Mouse (Mus musculus) cerebellum, adult 2 months (tissue): ENCODE measurements around the gene Cbfa2t2.

ENCODE experiments used
- CTCF ChIP-seq: fragments of 200-500 bp; IDR thresholded peaks from 2 replicates; pipeline ENCODE4 v1.5.1; 2011; ENCODE audit warnings: low read depth, mild to moderate bottlenecking, control low read depth, low read length, moderate library complexity, borderline replicate concordance; ENCODE audit not compliant: insufficient read depth
- POLR2A ChIP-seq: fragments of 200-500 bp; IDR thresholded peaks from 2 replicates; pipeline ENCODE4 v1.6.1; 2011; ENCODE audit warnings: low read length, control low read depth, borderline replicate concordance; ENCODE audit not compliant: insufficient read depth

- TF ChIP-seq POLR2A (no peak), CTCF (no peak)
These were observed 45.9 kb upstream of the Cbfa2t2 start for GRCm38 (mm10) chr2:154390180-154390964.
